Mouse (Mus musculus): ENCODE data around the gene Cntrl. TPM values are rescaled to one million over a fixed set of nuclear protein-coding genes. Genes with fewer than 3 reads are reported as not detected.

The Cntrl gene
- polyA plus RNA-seq, 1 experiment from 2014 or later = 17.3 TPM

GRCm38 (mm10) chr2:35175281-35176065 is 66.2 kb downstream of the Cntrl start:
- no peaks in the 10 kb centered on the region for H3K27me3 ChIP-seq (replicated peaks; ENCODE audit: control insufficient read depth, insufficient read depth, low read length)
- no peak overlapping the region for H3K4me3 ChIP-seq (ENCODE audit: low read length)
- H3K9ac ChIP-seq (ENCODE audit: low read depth, low read length) = no peak overlapping the region
- H3K27ac ChIP-seq (ENCODE audit: low read length) = no peak overlapping the region
- peaks cover 28% of the 10 kb centered on the region for H3K36me3 ChIP-seq (ENCODE audit: control insufficient read depth, insufficient read depth, low read length)
- 90% methylated on average over 12 of the region's 12 CpGs for WGBS
- H3K4me1 ChIP-seq (ENCODE audit: control insufficient read depth, insufficient read depth, low read length) = no peaks in the 10 kb centered on the region
- H3K9me3 ChIP-seq (ENCODE audit: control insufficient read depth, low read length) = no peaks in the 10 kb centered on the region
- ATAC-seq = no peak
- H3K4me2 ChIP-seq (ENCODE audit: low read depth, low read length) = no peak overlapping the region

- Histone ChIP-seq H3K36me3 (ENCODE audit: control insufficient read depth, insufficient read depth, low read length) (peaks cover 13% of the 10 kb centered on the region), H3K4me1 (ENCODE audit: control insufficient read depth, insufficient read depth, low read length) (no peaks in the 10 kb centered on the region), H3K27ac (ENCODE audit: low read length) (no peak overlapping the region), H3K27me3 (replicated peaks; ENCODE audit: control insufficient read depth, insufficient read depth, low read length) (no peaks in the 10 kb centered on the region), H3K9me3 (ENCODE audit: control insufficient read depth, low read length) (no peaks in the 10 kb centered on the region), H3K9ac (ENCODE audit: low read depth, low read length) (no peak overlapping the region), H3K4me2 (ENCODE audit: low read depth, low read length) (no peak overlapping the region), H3K4me3 (ENCODE audit: low read length) (no peak overlapping the region)
- no peak for ATAC-seq
- WGBS = 81% methylated on average over 3 of the region's 3 CpGs
These were observed 68.9 kb downstream of the Cntrl start for GRCm38 (mm10) chr2:35178153-35178552.

- peaks cover 9% of the 10 kb centered on the region; the same call in 1 of the 2 replicates for H3K36me3 ChIP-seq (ENCODE audit: control insufficient read depth, insufficient read depth, low read length)
- WGBS = 90% methylated on average over 6 of the region's 6 CpGs
These were observed 73.9 kb downstream of the Cntrl start for GRCm38 (mm10) chr2:35183115-35183673.

GRCm38 (mm10) chr2:35188929-35189328 is 79.6 kb downstream of the Cntrl start:
- Histone ChIP-seq H3K9me3 (ENCODE audit: control insufficient read depth, low read length) (no peaks in the 10 kb centered on the region), H3K27me3 (replicated peaks; ENCODE audit: control insufficient read depth, insufficient read depth, low read length) (no peaks in the 10 kb centered on the region), H3K9ac (ENCODE audit: low read depth, low read length) (no peak overlapping the region), H3K36me3 (ENCODE audit: control insufficient read depth, insufficient read depth, low read length) (peaks cover 8% of the 10 kb centered on the region; the same call in 1 of the 2 replicates), H3K27ac (ENCODE audit: low read length) (no peak overlapping the region), H3K4me3 (ENCODE audit: low read length) (no peak overlapping the region), H3K4me1 (ENCODE audit: control insufficient read depth, insufficient read depth, low read length) (no peaks in the 10 kb centered on the region), H3K4me2 (ENCODE audit: low read depth, low read length) (no peak overlapping the region)
- ATAC-seq = no peak
- WGBS = 86% methylated on average over 5 of the region's 5 CpGs

More at GRCm38 (mm10) chr2:35183115-35183673, 73.9 kb downstream of the Cntrl start:
- ATAC-seq = no peak
- no peaks in the 10 kb centered on the region for H3K9me3 ChIP-seq (ENCODE audit: control insufficient read depth, low read length)
- no peak overlapping the region for H3K9ac ChIP-seq (ENCODE audit: low read depth, low read length)
- no peak overlapping the region for H3K4me3 ChIP-seq (ENCODE audit: low read length)
- H3K4me1 ChIP-seq (ENCODE audit: control insufficient read depth, insufficient read depth, low read length) = no peaks in the 10 kb centered on the region
- no peak overlapping the region for H3K4me2 ChIP-seq (ENCODE audit: low read depth, low read length)
- H3K27me3 ChIP-seq (replicated peaks; ENCODE audit: control insufficient read depth, insufficient read depth, low read length) = no peaks in the 10 kb centered on the region
- no peak overlapping the region for H3K27ac ChIP-seq (ENCODE audit: low read length)

- no peak overlapping the region for H3K9ac ChIP-seq (ENCODE audit: low read depth, low read length)
- ATAC-seq = no peak
- no peak overlapping the region for H3K4me3 ChIP-seq (ENCODE audit: low read length)
- H3K36me3 ChIP-seq (ENCODE audit: control insufficient read depth, insufficient read depth, low read length) = peaks cover 3% of the 10 kb centered on the region; the same call in 1 of the 2 replicates
- H3K4me1 ChIP-seq (ENCODE audit: control insufficient read depth, insufficient read depth, low read length) = peaks cover 5% of the 10 kb centered on the region
- no peaks in the 10 kb centered on the region for H3K27me3 ChIP-seq (replicated peaks; ENCODE audit: control insufficient read depth, insufficient read depth, low read length)
- no peak overlapping the region for H3K27ac ChIP-seq (ENCODE audit: low read length)
- H3K4me2 ChIP-seq (ENCODE audit: low read depth, low read length) = no peak overlapping the region
- 75% methylated on average over 1 of the region's 1 CpGs for WGBS
- no peaks in the 10 kb centered on the region for H3K9me3 ChIP-seq (ENCODE audit: control insufficient read depth, low read length)
These were observed 84.7 kb downstream of the Cntrl start for GRCm38 (mm10) chr2:35193976-35194375.

- H3K36me3 ChIP-seq (ENCODE audit: control insufficient read depth, insufficient read depth, low read length) = no peaks in the 10 kb centered on the region
- H3K4me1 ChIP-seq (ENCODE audit: control insufficient read depth, insufficient read depth, low read length) = peaks cover 10% of the 10 kb centered on the region
- ATAC-seq = no peak
- WGBS = 67% methylated on average over 6 of the region's 6 CpGs
- H3K9ac ChIP-seq (ENCODE audit: low read depth, low read length) = no peak overlapping the region
- no peak overlapping the region for H3K27ac ChIP-seq (ENCODE audit: low read length)
- H3K27me3 ChIP-seq (replicated peaks; ENCODE audit: control insufficient read depth, insufficient read depth, low read length) = no peaks in the 10 kb centered on the region
- no peaks in the 10 kb centered on the region for H3K9me3 ChIP-seq (ENCODE audit: control insufficient read depth, low read length)
- H3K4me2 ChIP-seq (ENCODE audit: low read depth, low read length) = no peak overlapping the region
- H3K4me3 ChIP-seq (ENCODE audit: low read length) = no peak overlapping the region
These were observed 86.6 kb downstream of the Cntrl start for GRCm38 (mm10) chr2:35195626-35196544.

GRCm38 (mm10) chr2:35199541-35199940 is 90.2 kb downstream of the Cntrl start:
- ATAC-seq = no peak
- H3K36me3 ChIP-seq (ENCODE audit: control insufficient read depth, insufficient read depth, low read length) = no peaks in the 10 kb centered on the region
- H3K9me3 ChIP-seq (ENCODE audit: control insufficient read depth, low read length) = no peaks in the 10 kb centered on the region
- peaks cover 10% of the 10 kb centered on the region for H3K4me1 ChIP-seq (ENCODE audit: control insufficient read depth, insufficient read depth, low read length)
- H3K4me2 ChIP-seq (ENCODE audit: low read depth, low read length) = peak overlapping the region; percentile 87
- peak overlapping the region; percentile 92; the same call in 1 of the 2 replicates for H3K27ac ChIP-seq (ENCODE audit: low read length)
- H3K4me3 ChIP-seq (ENCODE audit: low read length) = peak overlapping the region; percentile 100
- 2% methylated on average over 5 of the region's 5 CpGs for WGBS
- peak overlapping the region; percentile 99 for H3K9ac ChIP-seq (ENCODE audit: low read depth, low read length)
- no peaks in the 10 kb centered on the region for H3K27me3 ChIP-seq (replicated peaks; ENCODE audit: control insufficient read depth, insufficient read depth, low read length)

GRCm38 (mm10) chr2:35199971-35200897 is 90.9 kb downstream of the Cntrl start:
- peak; percentile 88 for ATAC-seq
- peaks cover 10% of the 10 kb centered on the region for H3K4me1 ChIP-seq (ENCODE audit: control insufficient read depth, insufficient read depth, low read length)
- H3K27me3 ChIP-seq (replicated peaks; ENCODE audit: control insufficient read depth, insufficient read depth, low read length) = no peaks in the 10 kb centered on the region
- H3K9me3 ChIP-seq (ENCODE audit: control insufficient read depth, low read length) = no peaks in the 10 kb centered on the region
- peak overlapping the region; percentile 92 for H3K27ac ChIP-seq (ENCODE audit: low read length)
- H3K4me2 ChIP-seq (ENCODE audit: low read depth, low read length) = peak overlapping the region; percentile 87
- no peaks in the 10 kb centered on the region for H3K36me3 ChIP-seq (ENCODE audit: control insufficient read depth, insufficient read depth, low read length)
- H3K4me3 ChIP-seq (ENCODE audit: low read length) = peak overlapping the region; percentile 100
- H3K9ac ChIP-seq (ENCODE audit: low read depth, low read length) = peak overlapping the region; percentile 99
- under 1% methylated on average over 84 of the region's 90 CpGs for WGBS

Data from intestine, embryonic 16.5 days (tissue).